Mouse (Mus musculus) liver, adult 2 months (tissue): ENCODE measurements around the gene Mrps15. TPM values are rescaled to one million over a fixed set of nuclear protein-coding genes. Genes with fewer than 3 reads are reported as not detected.
A peak's percentile ranks its signal among the peaks of the same experiment; 100 is the strongest.

ENCODE experiments used
- DNase-seq: peaks from one replicate; pipeline ENCODE4 v3.0.0-alpha.2; 2011; ENCODE audit warnings: low read depth, low spot score; ENCODE audit errors: extremely low read depth
- H3K27ac ChIP-seq: fragments of 200-500 bp; replicated peaks from 2 replicates; pipeline ENCODE4 v1.5.1; 2012; ENCODE audit warnings: low read depth, mild to moderate bottlenecking, control low read depth, inconsistent platforms, low read length; ENCODE audit not compliant: insufficient read depth
- H3K27me3 ChIP-seq: fragments of 200-500 bp; 2 replicates; pipeline ENCODE4 v1.6.1; 2012; ENCODE audit warnings: mild to moderate bottlenecking, moderate library complexity, low read length, inconsistent platforms; ENCODE audit not compliant: control insufficient read depth, insufficient read depth
- H3K36me3 ChIP-seq: fragments of 200-500 bp; 2 replicates; pipeline ENCODE4 v1.6.1; 2012; ENCODE audit warnings: low read length, inconsistent platforms; ENCODE audit not compliant: control insufficient read depth, insufficient read depth
- H3K4me1 ChIP-seq: fragments of 200-500 bp; 2 replicates; pipeline ENCODE4 v1.6.1; 2011; ENCODE audit warnings: low read length; ENCODE audit not compliant: control insufficient read depth, insufficient read depth
- H3K4me3 ChIP-seq: fragments of 200-500 bp; 2 replicates; pipeline ENCODE4 v1.5.1; 2011; ENCODE audit warnings: low read depth, mild to moderate bottlenecking, control low read depth, low read length, moderate library complexity; ENCODE audit not compliant: insufficient read depth
- H3K79me2 ChIP-seq: fragments of 200-500 bp; 2 replicates; pipeline ENCODE4 v1.6.1; 2012; ENCODE audit warnings: inconsistent platforms, mild to moderate bottlenecking, low read length, moderate library complexity; ENCODE audit not compliant: control insufficient read depth, insufficient read depth
- H3K9ac ChIP-seq: fragments of 200-500 bp; 2 replicates; pipeline ENCODE4 v1.6.1; 2012; ENCODE audit warnings: low read depth, mild to moderate bottlenecking, control low read depth, inconsistent platforms, low read length
- CTCF ChIP-seq: fragments of 200-500 bp; IDR thresholded peaks from 2 replicates; pipeline ENCODE4 v1.5.1; 2011; ENCODE audit warnings: low read depth, low read length, control low read depth
- POLR2A ChIP-seq: fragments of 200-500 bp; IDR thresholded peaks from 2 replicates; pipeline ENCODE4 v1.6.1; 2011; ENCODE audit warnings: low read length, control low read depth; ENCODE audit not compliant: insufficient read depth; ENCODE audit errors: extremely low read depth
- WGBS: fragments of 180-500 bp; shearing (Covaris S2); methylation state at CpG from one replicate; pipeline ENCODE4 v1.1.7; 2018; 5-methylcytosine and 5-hydroxymethylcytosine counted together
- polyA plus RNA-seq: library from polyadenylated mRNA; depleted of rRNA; stranded (reverse); fragments of >200 nt; gene quantifications from 2 replicates; pipeline ENCODE4 v1.2.3, GENCODE M21; 2012
- total RNA-seq: library from RNA; depleted of rRNA; stranded (reverse); fragments of >200 nt; gene quantifications from 2 replicates; pipeline ENCODE4 v1.2.3, GENCODE M21; 2014

Mrps15 gene
- total and polyA plus RNA-seq, 2 experiments = 31.0 TPM

DNA sequence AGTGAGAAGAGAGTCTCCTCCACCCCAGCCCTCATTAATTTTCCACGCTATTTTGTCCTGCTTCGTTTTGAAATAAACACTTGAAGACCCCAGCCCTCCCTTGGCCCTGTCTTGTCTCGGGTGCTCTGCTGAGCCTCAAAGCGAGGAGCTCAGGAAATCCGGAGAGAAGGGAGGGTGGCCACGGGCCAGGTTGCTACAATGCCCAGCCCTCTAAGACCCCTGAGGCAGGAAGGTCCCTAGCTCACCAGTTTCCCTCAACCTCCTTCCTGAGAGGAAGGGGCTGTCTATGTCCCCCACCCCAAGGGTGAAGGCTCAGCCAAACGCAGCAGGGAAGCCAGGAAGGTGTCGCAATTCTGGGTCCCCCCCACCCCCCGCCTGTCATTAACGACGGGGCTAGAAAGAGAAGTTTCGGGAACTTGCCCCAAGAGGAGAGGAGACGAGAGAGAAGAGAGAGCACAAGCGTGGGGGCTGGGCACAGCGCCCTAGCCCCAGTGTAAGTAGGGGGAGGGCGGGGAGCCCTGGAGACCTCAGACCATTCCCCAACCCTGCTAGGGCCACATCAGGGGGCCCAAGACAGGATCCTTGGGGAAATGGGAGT, 22.3 kb upstream of the Mrps15 start, which contains the start of gene Csf3r:
TSS of gene Csf3r (plus strand) at position 248 of the 598 bp plus-strand sequence.
- H3K4me1 ChIP-seq = no peaks in the 10 kb centered on the region
- 0 out of 2 replicates have a peak within 1 kb of the TSS, but pooled peaks have one; percentile 45 for H3K27ac ChIP-seq
- TF ChIP-seq CTCF = no peak
- no peak for TF ChIP-seq POLR2A
- no peak within 1 kb of the TSS; the same call in 1 of the 2 replicates for H3K9ac ChIP-seq
- no peaks in the 10 kb centered on the region for H3K79me2 ChIP-seq
- H3K4me3 ChIP-seq = peak within 1 kb of the TSS; percentile 22
- no peak for DNase-seq
- H3K36me3 ChIP-seq = no peaks in the 10 kb centered on the region
- H3K27me3 ChIP-seq = no peaks in the 10 kb centered on the region
- 52% methylated on average over 16 of the region's 16 CpGs for WGBS

DNA sequence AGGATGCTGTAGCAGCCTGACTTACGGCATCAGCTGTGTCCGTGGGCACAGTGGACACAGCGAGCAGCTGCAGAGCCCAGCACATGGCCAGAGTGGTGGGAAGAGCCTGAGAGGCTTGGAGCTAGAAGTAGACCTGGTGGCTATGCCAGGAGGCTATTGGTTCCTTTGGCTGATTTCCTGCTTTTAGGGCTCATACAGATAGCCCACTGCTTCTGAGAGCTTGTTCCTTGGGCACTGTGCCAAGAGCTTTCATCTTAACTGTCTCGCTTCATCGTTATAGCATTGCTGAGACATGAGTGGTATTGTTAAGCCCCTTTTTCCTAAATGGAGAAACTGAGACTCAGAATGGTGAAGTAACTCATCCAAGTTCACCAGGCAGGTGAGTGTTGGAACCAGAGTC, 20.9 kb upstream of the Mrps15 start:
- WGBS = 82% methylated on average over 5 of the region's 5 CpGs
- H3K79me2 ChIP-seq = no peaks in the 10 kb centered on the region
- H3K4me1 ChIP-seq = no peaks in the 10 kb centered on the region
- TF ChIP-seq CTCF = no peak
- TF ChIP-seq POLR2A = no peak
- no peaks in the 10 kb centered on the region for H3K27me3 ChIP-seq
- DNase-seq = no peak
- no peak overlapping the region for H3K27ac ChIP-seq
- H3K36me3 ChIP-seq = no peaks in the 10 kb centered on the region
- no peak overlapping the region for H3K4me3 ChIP-seq
- no peak overlapping the region for H3K9ac ChIP-seq

DNA sequence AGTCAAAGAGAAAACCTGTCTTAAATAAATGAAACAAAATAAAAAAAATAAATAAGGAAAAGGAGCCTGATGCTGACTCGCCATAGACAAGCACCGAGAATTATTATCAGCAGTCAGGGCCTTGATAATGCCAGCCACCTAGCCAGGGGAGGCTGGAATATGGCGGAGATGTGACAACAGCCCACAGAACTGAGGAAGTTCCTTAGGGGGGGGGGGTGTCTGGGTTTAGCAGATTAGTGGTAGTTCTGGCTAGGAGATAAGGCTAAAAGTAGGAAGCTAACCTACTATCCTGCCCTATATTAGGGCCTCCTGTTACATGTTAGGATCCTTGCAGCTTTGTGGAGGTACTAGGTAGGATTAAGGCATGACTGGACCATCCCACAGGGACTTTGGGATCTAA, 18.7 kb upstream of the Mrps15 start:
- no peaks in the 10 kb centered on the region for H3K36me3 ChIP-seq
- DNase-seq = no peak
- 75% methylated on average over 3 of the region's 3 CpGs for WGBS
- no peak overlapping the region for H3K27ac ChIP-seq
- no peaks in the 10 kb centered on the region for H3K79me2 ChIP-seq
- TF ChIP-seq CTCF = no peak
- no peak for TF ChIP-seq POLR2A
- no peak overlapping the region for H3K9ac ChIP-seq
- H3K4me1 ChIP-seq = no peaks in the 10 kb centered on the region
- H3K4me3 ChIP-seq = no peak overlapping the region
- H3K27me3 ChIP-seq = no peaks in the 10 kb centered on the region

DNA sequence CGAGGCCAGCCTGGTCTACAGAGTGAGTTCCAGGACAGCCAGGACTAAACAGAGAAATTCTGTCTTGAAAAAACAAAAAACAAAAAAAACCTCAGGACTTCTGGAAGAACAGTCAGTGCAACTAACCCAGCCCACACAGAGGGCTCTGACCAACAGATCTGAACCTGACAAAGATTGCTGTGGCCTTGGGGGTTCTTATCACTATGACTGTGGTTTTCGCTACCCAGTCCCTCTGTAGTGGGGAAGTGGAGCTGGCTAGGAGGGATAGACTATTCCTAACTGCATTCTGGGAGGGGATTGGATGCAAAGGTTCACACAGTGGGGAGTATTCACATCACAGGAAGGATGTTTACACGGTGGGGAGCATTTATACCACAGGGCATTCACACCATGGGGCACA, 17.7 kb upstream of the Mrps15 start:
- no peaks in the 10 kb centered on the region for H3K4me1 ChIP-seq
- 49% methylated on average over 3 of the region's 3 CpGs for WGBS
- no peak overlapping the region for H3K27ac ChIP-seq
- TF ChIP-seq POLR2A (no peak), CTCF (no peak)
- no peak for DNase-seq
- H3K27me3 ChIP-seq = no peaks in the 10 kb centered on the region
- H3K9ac ChIP-seq = no peak overlapping the region
- no peaks in the 10 kb centered on the region for H3K79me2 ChIP-seq
- no peak overlapping the region for H3K4me3 ChIP-seq
- no peaks in the 10 kb centered on the region for H3K36me3 ChIP-seq

DNA sequence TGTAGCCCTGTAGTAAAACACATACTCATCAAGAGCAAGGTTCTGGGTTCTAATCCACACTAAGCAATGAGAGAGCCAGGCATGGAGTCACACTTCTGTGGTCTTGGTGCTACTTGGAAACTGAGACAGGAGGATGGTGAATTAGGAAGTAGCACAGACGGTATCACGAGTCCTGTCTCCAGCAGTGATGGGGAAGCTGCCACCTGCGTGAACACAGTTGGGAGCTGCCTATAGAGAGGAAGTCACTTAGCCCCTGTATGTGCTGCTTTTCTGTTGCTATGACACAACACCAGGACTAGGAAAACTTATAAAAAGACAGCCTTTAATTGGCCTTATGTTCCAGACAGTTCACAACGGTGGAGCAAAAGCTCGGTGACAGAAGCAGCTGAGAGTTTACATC, 16.0 kb upstream of the Mrps15 start:
- TF ChIP-seq POLR2A (no peak), CTCF (no peak)
- H3K36me3 ChIP-seq = no peaks in the 10 kb centered on the region
- no peaks in the 10 kb centered on the region for H3K79me2 ChIP-seq
- no peak overlapping the region for H3K27ac ChIP-seq
- H3K4me1 ChIP-seq = no peaks in the 10 kb centered on the region
- H3K4me3 ChIP-seq = no peak overlapping the region
- WGBS = 73% methylated on average over 5 of the region's 5 CpGs
- no peak for DNase-seq
- no peak overlapping the region for H3K9ac ChIP-seq
- H3K27me3 ChIP-seq = no peaks in the 10 kb centered on the region

DNA sequence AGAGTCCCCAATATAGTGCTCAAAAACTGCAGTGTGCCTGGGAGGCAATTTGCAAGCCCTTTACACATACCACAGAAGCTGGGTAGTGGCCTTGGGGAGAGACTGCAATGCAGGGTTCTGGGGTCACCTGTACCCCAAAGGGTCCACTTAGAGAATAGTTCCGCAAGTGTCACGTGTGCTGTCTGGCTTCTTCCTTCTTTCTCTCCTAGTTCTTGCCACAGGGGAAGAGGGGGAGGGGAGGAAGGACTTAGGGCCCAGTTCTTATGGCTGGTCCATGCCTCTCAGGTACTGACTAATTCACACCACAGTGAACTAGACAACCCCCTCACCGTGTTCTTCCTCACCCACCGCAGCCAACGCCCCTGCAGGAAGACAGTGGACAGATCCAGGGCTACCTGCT, 11.3 kb upstream of the Mrps15 start:
- no peak for TF ChIP-seq CTCF
- no peak for TF ChIP-seq POLR2A
- no peak overlapping the region for H3K27ac ChIP-seq
- no peaks in the 10 kb centered on the region for H3K79me2 ChIP-seq
- no peak for DNase-seq
- H3K27me3 ChIP-seq = no peaks in the 10 kb centered on the region
- 85% methylated on average over 5 of the region's 5 CpGs for WGBS
- no peak overlapping the region for H3K9ac ChIP-seq
- no peak overlapping the region for H3K4me3 ChIP-seq
- H3K4me1 ChIP-seq = no peaks in the 10 kb centered on the region
- H3K36me3 ChIP-seq = no peaks in the 10 kb centered on the region
